Mouse (Mus musculus) kidney, embryonic 14.5 days (tissue): ENCODE results near the gene Fam89b. TPM values are rescaled to one million over a fixed set of nuclear protein-coding genes. Genes with fewer than 3 reads are reported as not detected.

Experiments
- ATAC-seq: fragments of 200-750 bp; cut with Nextera tagmentation; 2 replicates; pipeline ENCODE4 v1.8.0; 2017; ENCODE audit warnings: moderate number of reproducible peaks, mild to moderate bottlenecking, moderate TSS enrichment, moderate library complexity; ENCODE audit not compliant: low FRiP score, low TSS enrichment
- H3K27ac ChIP-seq: fragments of 300-500 bp; sonication (generic); 2 replicates; pipeline ENCODE4 v1.5.1; 2014; ENCODE audit warnings: low read depth, mild to moderate bottlenecking, low read length, moderate library complexity, mixed read lengths
- H3K27me3 ChIP-seq: fragments of 300-500 bp; sonication (generic); 2 replicates; pipeline ENCODE4 v1.6.1; 2014; ENCODE audit warnings: mild to moderate bottlenecking, low read length; ENCODE audit not compliant: control insufficient read depth, insufficient read depth
- H3K36me3 ChIP-seq: fragments of 300-500 bp; sonication (generic); 2 replicates; pipeline ENCODE4 v1.6.1; 2014; ENCODE audit warnings: low read length, mixed read lengths; ENCODE audit not compliant: control insufficient read depth, insufficient read depth
- H3K4me1 ChIP-seq: fragments of 300-500 bp; sonication (generic); 2 replicates; pipeline ENCODE4 v1.6.1; 2014; ENCODE audit warnings: low read length, mixed read lengths; ENCODE audit not compliant: control insufficient read depth, insufficient read depth
- H3K4me2 ChIP-seq: fragments of 300-500 bp; sonication (generic); replicated peaks from 2 replicates; pipeline ENCODE4 v1.6.1; 2014; ENCODE audit warnings: low read depth, mild to moderate bottlenecking, low read length
- H3K4me3 ChIP-seq: fragments of 300-500 bp; sonication (generic); 2 replicates; pipeline ENCODE4 v1.5.1; 2014; ENCODE audit warnings: mild to moderate bottlenecking, low read length
- H3K9ac ChIP-seq: fragments of 300-500 bp; sonication (generic); 2 replicates; pipeline ENCODE4 v1.6.1; 2014; ENCODE audit warnings: low read depth, mild to moderate bottlenecking, low read length, moderate library complexity
- H3K9me3 ChIP-seq: fragments of 300-500 bp; sonication (generic); 2 replicates; pipeline ENCODE4 v1.6.1; 2016; ENCODE audit warnings: low read length; ENCODE audit not compliant: control insufficient read depth
- WGBS: fragments of 180-500 bp; shearing (Covaris S2); extraction: QIAGEN DNeasy Blood & Tissue Kit; methylation state at CpG from one replicate; pipeline ENCODE4 v1.1.7; 2014; 5-methylcytosine and 5-hydroxymethylcytosine counted together
- polyA plus RNA-seq: library from polyadenylated mRNA; unstranded; fragments of >200 nt; fragmentation: Nextera tagmentation; extraction: Ambion mirVana; gene quantifications from 2 replicates; pipeline ENCODE4 v1.2.1, GENCODE M21; 2014

Gene Fam89b
- polyA plus RNA-seq, 1 experiment from 2014 or later, result 114 TPM

DNA sequence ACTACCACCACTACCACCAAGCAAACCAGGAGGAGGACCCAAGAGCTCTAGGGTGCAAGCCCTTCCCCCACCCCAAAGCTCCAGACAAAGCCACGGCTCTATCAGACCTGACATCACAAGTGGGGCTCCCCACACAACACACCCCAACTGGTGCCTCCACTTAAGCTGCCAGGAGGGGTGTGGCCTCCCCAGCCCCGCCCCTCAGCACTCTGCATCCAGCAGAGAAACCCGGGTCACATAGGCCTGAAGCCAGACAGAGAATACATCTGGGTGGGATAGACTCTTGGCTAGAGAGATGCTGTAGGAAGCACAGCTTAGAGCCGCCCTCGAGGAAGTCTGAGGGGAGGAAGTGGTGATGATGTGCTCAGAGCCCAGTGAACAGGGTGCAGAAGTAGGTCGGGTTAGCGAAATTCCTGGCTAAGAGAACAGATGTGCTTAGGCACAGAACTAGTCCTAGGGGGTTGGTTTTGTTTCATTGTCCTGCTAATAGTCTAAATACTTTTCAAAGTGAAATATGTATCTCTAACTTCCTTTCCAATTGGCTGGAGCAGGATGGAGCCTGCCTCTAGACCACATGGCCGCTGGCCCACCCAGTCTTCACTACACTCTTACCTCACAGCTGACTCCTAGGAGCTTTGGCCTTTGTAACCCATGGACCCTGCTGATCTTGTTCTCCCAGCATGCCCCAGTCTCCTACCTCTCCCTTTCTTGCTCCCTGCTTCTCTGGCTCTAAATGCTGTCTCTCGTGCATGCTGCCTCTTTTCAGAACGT, 24.5 kb downstream of the Fam89b start:
- no peaks in the 10 kb centered on the region for H3K27me3 ChIP-seq
- H3K4me2 ChIP-seq, result no peak overlapping the region
- H3K9me3 ChIP-seq, result no peaks in the 10 kb centered on the region
- no peak overlapping the region; the same call in 1 of the 2 replicates for H3K9ac ChIP-seq
- 49% methylated on average over 10 of the region's 10 CpGs for WGBS
- peak; percentile 64; the same call in 1 of the 2 replicates for ATAC-seq
- H3K4me3 ChIP-seq, result no peak overlapping the region
- peak overlapping the region; percentile 55; the same call in 1 of the 2 replicates for H3K27ac ChIP-seq
- peaks cover 55% of the 10 kb centered on the region for H3K36me3 ChIP-seq
- H3K4me1 ChIP-seq, result 0 out of 2 replicates have a peak, but pooled peaks cover 9% of the 10 kb centered on the region

DNA sequence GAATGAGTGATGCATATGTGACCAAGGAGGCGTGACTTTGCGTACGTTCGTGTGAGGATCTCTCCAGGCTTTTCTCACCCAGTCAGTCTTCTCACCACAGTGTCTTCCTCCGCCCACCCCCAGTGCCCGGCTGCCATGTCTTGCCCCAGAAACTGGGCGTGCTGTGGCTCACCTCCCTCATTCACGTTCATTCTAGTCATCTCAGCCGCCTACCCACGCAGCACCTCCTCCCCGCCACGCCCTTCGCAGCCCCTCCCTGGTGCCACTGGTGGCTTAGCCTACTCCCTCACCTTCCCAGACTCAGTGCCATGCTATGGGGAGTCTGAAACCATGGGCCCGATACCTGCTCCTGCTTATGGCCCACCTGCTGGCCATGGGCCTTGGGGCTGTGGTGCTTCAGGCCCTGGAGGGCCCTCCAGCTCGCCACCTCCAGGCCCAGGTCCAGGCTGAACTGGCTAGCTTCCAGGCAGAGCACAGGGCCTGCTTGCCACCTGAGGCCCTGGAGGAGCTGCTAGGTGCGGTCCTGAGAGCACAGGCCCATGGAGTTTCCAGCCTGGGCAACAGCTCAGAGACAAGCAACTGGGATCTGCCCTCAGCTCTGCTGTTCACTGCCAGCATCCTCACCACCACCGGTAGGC, 25.2 kb downstream of the Fam89b start, which contains the start of gene Kcnk7:
Gene Kcnk7 (plus strand): TSS at position 205 of the 638 bp plus-strand sequence.
- H3K4me1 ChIP-seq, result 0 out of 2 replicates have a peak, but pooled peaks cover 9% of the 10 kb centered on the region
- no peak within 1 kb of the TSS for H3K4me3 ChIP-seq
- no peak for ATAC-seq
- WGBS, result 73% methylated on average over 17 of the region's 17 CpGs
- H3K9me3 ChIP-seq, result no peaks in the 10 kb centered on the region
- peaks cover 60% of the 10 kb centered on the region for H3K36me3 ChIP-seq
- no peak within 1 kb of the TSS for H3K4me2 ChIP-seq
- H3K9ac ChIP-seq, result no peak within 1 kb of the TSS; the same call in 1 of the 2 replicates
- H3K27me3 ChIP-seq, result no peaks in the 10 kb centered on the region
- peak within 1 kb of the TSS; percentile 55; the same call in 1 of the 2 replicates for H3K27ac ChIP-seq

DNA sequence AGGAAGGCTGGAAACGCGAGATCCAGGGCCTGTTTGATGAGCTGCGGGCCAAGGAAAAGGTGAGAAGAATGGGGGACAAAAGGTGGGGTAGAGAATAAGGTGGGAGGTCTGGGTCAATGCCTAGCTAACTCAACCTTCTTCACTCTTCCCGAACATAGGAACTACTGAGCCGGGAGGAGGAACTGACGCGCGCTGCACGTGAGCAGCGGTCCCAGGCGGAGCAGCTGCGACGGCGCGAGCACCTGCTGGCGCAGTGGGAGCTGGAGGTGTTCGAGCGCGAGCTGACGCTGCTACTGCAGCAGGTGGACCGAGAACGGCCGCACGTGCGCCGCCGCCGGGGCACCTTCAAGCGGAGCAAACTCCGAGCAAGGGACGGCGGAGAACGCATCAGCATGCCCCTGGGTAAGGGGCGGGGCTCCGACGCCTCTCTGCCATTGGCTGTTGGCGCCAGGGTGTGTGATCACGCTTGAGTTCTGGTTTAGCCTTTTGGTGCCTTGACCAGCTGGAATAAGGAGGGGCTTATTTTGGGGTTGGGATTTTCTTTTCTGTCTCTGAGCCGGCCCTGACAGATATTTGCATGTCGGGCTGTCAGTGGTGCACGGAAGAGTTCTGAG, 33.5 kb downstream of the Fam89b start:
- WGBS, result 19% methylated on average over 41 of the region's 41 CpGs
- Histone ChIP-seq H3K4me3 (no peak overlapping the region), H3K27ac (no peak overlapping the region), H3K27me3 (no peaks in the 10 kb centered on the region), H3K4me2 (peak overlapping the region; percentile 17; the same call in 1 of the 2 replicates), H3K9ac (peak overlapping the region; percentile 18; the same call in 1 of the 2 replicates), H3K36me3 (peaks cover 89% of the 10 kb centered on the region), H3K9me3 (no peaks in the 10 kb centered on the region), H3K4me1 (peaks cover 27% of the 10 kb centered on the region)
- peak; percentile 64 for ATAC-seq

DNA sequence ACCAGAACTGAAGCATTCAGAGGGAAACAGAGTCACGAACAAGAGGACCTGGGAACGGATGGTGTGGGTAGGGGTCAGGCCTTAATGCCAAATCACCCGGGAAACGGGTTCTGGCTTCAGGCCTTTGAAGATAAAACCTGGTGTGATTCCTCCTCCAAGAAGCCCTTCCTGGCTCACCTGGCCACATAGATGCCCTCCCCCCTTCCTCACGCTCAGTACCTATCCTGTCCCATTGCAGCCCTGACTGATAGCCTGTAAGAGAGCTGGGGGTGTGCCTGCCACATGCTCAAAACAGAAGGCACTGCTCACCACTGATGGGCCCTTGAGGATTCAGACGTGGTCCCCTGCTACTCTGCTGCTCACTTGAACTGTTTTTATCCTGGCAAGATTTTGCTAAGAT, 35.7 kb downstream of the Fam89b start:
- H3K4me3 ChIP-seq, result no peak overlapping the region
- 86% methylated on average over 6 of the region's 6 CpGs for WGBS
- H3K9ac ChIP-seq, result no peak overlapping the region
- no peak for ATAC-seq
- H3K4me2 ChIP-seq, result 0 out of 2 replicates have a peak overlapping the region, but pooled peaks have one; percentile 1
- H3K9me3 ChIP-seq, result no peaks in the 10 kb centered on the region
- peaks cover 72% of the 10 kb centered on the region for H3K36me3 ChIP-seq
- no peak overlapping the region for H3K27ac ChIP-seq
- H3K27me3 ChIP-seq, result no peaks in the 10 kb centered on the region
- H3K4me1 ChIP-seq, result peaks cover 36% of the 10 kb centered on the region

DNA sequence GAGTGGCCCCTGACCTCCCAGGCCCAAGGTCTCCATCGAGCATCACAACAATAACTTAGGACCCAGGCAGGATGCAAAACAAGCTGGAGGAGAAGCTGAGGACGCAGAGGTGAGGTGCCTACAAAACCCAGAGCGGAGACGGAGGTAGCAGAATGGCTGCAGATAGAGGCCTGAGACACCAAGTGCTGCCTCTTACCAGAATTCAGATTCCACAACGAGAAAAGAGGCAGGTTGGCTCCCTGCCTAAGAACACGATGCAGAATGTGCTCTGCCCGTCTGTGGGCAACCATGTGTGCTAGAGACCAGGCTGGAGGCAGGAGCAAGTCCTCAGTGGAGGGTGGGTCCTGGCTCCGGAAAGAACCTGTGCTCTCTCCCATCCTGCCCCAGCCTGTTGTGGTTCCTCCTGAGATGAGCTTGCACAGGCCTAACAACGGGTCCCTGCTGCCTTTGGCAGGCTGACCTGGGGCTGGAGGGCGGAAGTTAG, 36.5 kb downstream of the Fam89b start:
- no peak for ATAC-seq
- H3K4me3 ChIP-seq, result peak overlapping the region; percentile 96
- no peaks in the 10 kb centered on the region for H3K27me3 ChIP-seq
- 73% methylated on average over 10 of the region's 10 CpGs for WGBS
- H3K4me2 ChIP-seq, result peak overlapping the region; percentile 95
- H3K27ac ChIP-seq, result peak overlapping the region; percentile 76
- H3K9me3 ChIP-seq, result no peaks in the 10 kb centered on the region
- peak overlapping the region; percentile 87 for H3K9ac ChIP-seq
- peaks cover 63% of the 10 kb centered on the region for H3K36me3 ChIP-seq
- peaks cover 37% of the 10 kb centered on the region for H3K4me1 ChIP-seq

DNA sequence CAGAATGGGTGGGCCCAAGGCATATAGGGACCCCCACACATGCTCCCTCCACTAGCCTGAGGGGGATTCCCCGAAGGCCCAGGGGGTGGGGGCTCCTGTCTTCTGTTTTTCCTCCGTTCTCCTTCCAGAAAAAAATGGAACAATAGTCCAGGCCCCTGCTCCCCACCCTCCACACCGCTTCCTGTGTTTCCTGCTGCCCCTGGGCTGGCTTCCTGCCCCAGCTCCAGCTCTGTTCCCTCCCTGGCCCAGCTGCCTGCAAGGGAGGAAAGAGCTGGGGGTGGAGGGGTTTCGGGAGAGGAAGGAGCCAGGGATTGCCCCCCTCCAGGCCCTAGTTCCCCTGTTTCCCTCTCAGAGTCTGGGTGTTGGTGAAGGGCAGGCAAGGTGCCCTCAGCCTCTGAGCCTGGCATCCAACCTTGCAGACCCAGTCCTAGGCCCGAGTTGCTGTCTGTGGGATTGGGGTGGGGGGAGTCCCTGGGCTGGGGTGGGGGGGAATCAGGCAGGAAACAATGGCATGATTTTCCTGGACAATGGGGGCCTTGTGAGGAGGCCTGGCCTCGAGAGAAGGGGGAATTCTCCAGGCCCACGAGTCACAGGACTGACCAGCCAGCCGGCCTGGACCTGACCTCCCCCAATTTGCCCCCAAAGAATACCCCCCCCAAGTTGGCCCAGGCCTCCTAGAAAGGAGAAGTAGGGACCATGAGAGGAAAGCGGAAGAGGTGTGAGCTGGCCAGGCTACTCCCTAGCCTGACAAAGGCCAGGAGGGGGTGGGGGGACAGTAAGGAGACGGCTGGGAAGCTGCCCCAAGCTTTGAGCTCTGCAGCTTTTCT, 37.2 kb downstream of the Fam89b start:
- H3K9ac ChIP-seq, result peak overlapping the region; percentile 87
- WGBS, result 60% methylated on average over 10 of the region's 10 CpGs
- peaks cover 57% of the 10 kb centered on the region for H3K36me3 ChIP-seq
- H3K27ac ChIP-seq, result peak overlapping the region; percentile 76
- H3K4me3 ChIP-seq, result peak overlapping the region; percentile 96
- no peaks in the 10 kb centered on the region for H3K27me3 ChIP-seq
- H3K4me1 ChIP-seq, result peaks cover 43% of the 10 kb centered on the region
- no peak for ATAC-seq
- H3K4me2 ChIP-seq, result peak overlapping the region; percentile 95
- no peaks in the 10 kb centered on the region for H3K9me3 ChIP-seq

DNA sequence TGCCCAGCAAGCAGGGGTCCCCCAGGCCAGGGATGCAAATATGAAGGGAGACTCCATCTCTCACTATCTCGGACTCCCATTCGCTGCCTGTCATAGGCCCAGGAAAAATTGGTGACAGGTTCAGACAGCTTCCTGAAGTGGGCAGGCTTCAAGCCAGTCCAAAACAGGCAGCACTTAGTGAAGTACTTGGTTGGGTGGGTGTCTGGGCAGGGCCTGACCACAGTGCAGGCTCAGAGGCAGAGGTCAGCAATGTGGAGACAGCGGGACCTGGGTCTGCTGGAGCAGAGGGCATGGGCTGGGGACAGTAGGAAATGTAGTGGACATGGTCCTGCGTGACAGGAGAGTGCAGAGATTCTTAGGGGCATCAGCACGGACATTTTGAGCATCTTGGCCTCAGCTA, 37.9 kb downstream of the Fam89b start:
- WGBS, result 76% methylated on average over 5 of the region's 5 CpGs
- Histone ChIP-seq H3K27ac (peak overlapping the region; percentile 44; the same call in 1 of the 2 replicates), H3K9me3 (no peaks in the 10 kb centered on the region), H3K36me3 (peaks cover 55% of the 10 kb centered on the region), H3K9ac (peak overlapping the region; percentile 87; the same call in 1 of the 2 replicates), H3K4me1 (peaks cover 47% of the 10 kb centered on the region), H3K27me3 (no peaks in the 10 kb centered on the region), H3K4me2 (peak overlapping the region; percentile 95), H3K4me3 (peak overlapping the region; percentile 96)
- ATAC-seq, result no peak

DNA sequence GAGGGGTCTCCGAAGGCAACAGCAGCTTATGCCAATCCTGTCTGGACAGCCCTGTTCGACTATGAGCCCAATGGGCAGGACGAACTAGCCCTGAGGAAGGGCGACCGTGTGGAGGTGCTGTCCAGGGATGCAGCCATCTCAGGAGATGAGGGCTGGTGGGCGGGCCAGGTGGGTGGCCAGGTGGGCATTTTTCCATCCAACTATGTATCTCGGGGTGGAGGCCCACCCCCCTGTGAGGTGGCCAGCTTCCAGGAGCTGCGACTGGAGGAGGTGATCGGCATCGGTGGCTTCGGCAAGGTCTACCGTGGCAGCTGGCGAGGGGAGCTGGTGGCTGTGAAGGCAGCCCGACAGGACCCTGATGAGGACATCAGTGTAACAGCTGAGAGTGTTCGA, 39.1 kb downstream of the Fam89b start:
- WGBS, result 58% methylated on average over 15 of the region's 15 CpGs
- Histone ChIP-seq H3K27ac (peak overlapping the region; percentile 78), H3K36me3 (peaks cover 55% of the 10 kb centered on the region), H3K9me3 (no peaks in the 10 kb centered on the region), H3K9ac (peak overlapping the region; percentile 87), H3K4me1 (peaks cover 40% of the 10 kb centered on the region), H3K4me3 (peak overlapping the region; percentile 96), H3K27me3 (no peaks in the 10 kb centered on the region), H3K4me2 (peak overlapping the region; percentile 95)
- ATAC-seq, result no peak
